Mouse (Mus musculus): ENCODE results near the gene Coa7.

GRCm38 (mm10) chr4:108329840-108330239 lies 1.9 kb downstream of the Coa7 start:
- no peak for TF ChIP-seq CTCF (IDR thresholded peaks at IDR 0.05; ENCODE audit: low read depth)
- TF ChIP-seq EP300 (IDR thresholded peaks at IDR 0.05; ENCODE audit: low read depth): no peak
